Mouse (Mus musculus): ENCODE measurements at regions not wholly inside any gene's neighbourhood (a gene's known extent, or its start where the extent isn't known, plus 50 kb on each side); places are given as distances from the start of the nearest gene placed in this dataset.
A peak's percentile ranks its signal among the peaks of the same experiment; 100 is the strongest.

DNA sequence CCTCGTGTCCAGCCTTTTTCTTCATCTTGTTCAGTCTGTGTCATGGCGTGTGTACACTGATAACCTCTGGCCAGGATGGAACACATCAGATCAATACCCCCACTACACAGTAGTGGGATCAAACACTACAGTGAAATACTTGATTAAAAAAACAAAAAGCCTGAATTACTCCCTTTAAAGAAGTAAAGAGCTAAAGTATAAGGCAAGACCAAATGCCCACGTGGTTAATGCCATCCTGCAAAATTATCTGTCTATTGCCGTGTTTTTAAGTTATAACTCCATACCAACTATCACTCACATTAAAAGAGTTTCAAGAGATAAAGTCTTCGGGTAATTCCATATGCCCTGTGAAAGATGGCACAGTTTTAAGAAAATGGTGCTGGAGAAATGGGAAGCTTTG, 198.6 kb upstream of the Hnrnpa3 start:
- Histone ChIP-seq H3K4me1 (replicated peaks) (no peaks in the 10 kb centered on the region), H3K36me3 (replicated peaks) (no peaks in the 10 kb centered on the region), H3K9me3 (replicated peaks) (no peaks in the 10 kb centered on the region), H3K27me3 (no peaks in the 10 kb centered on the region), H3K4me2 (no peak overlapping the region), H3K4me3 (replicated peaks) (no peak overlapping the region), H3K27ac (replicated peaks) (no peak overlapping the region), H3K9ac (no peak overlapping the region)
- ATAC-seq (ENCODE audit: insufficient read depth): no peak
- 50% methylated on average over 5 of the region's 5 CpGs for WGBS (ENCODE audit: insufficient replicate concordance)

DNA sequence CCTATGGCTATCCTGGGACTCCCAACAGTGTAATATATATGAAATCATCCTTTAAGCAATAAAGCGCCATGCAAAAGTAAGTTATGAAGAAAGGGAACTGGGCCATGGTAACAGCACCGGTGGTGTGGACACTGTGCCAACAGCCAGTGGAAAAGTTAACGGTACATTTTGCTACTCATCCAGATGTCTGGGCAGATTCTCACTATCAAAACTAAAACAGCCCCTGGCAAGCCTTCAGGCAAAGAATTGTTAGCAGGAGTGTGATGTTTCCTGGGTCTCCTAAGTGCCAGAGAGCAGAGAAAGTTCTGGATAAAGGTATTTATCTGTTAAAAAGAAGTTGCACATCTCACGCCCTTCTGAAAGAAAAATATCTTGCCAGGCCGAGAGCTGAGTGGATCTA, 198.0 kb upstream of the Hnrnpa3 start:
- H3K9me3 ChIP-seq (replicated peaks): no peaks in the 10 kb centered on the region
- H3K4me2 ChIP-seq: no peak overlapping the region
- 51% methylated on average over 5 of the region's 5 CpGs for WGBS (ENCODE audit: insufficient replicate concordance)
- H3K27ac ChIP-seq (replicated peaks): no peak overlapping the region
- no peak overlapping the region for H3K4me3 ChIP-seq (replicated peaks)
- no peaks in the 10 kb centered on the region for H3K27me3 ChIP-seq
- H3K36me3 ChIP-seq (replicated peaks): no peaks in the 10 kb centered on the region
- ATAC-seq (ENCODE audit: insufficient read depth): peak; percentile 57; the same call in 1 of the 2 replicates
- no peaks in the 10 kb centered on the region for H3K4me1 ChIP-seq (replicated peaks)
- H3K9ac ChIP-seq: no peak overlapping the region

DNA sequence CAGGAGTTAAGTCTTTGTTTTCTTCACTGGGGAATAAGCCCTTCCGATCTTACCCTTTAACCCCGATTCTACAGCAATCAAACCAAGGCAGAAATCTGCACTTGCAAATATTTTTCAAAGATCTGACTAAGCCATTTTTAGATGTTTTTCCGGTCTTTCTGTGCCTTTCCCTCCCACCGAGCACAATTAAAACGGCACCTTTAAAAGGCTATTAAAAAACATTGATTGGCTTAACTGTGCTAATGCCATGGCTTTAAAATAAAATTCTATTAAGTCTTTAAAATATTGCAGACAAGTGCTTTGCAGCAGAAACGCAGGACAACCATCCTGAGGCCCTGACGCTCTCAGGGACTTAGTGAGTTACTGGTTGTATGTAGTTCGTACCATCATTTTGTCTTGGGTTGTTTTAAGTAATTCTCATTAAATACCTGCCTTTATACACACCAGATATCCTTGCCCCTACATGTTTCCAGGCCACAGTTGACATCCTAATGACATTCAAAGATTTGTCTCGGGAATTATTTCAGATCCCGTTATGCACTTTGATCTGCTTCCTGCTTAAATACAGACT, 197.6 kb upstream of the Hnrnpa3 start:
- no peak for ATAC-seq (ENCODE audit: insufficient read depth)
- H3K36me3 ChIP-seq (replicated peaks): no peaks in the 10 kb centered on the region
- no peak overlapping the region for H3K9ac ChIP-seq
- no peak overlapping the region for H3K27ac ChIP-seq (replicated peaks)
- no peaks in the 10 kb centered on the region for H3K27me3 ChIP-seq
- H3K4me2 ChIP-seq: no peak overlapping the region
- H3K9me3 ChIP-seq (replicated peaks): no peaks in the 10 kb centered on the region
- H3K4me1 ChIP-seq (replicated peaks): no peaks in the 10 kb centered on the region
- WGBS (ENCODE audit: insufficient replicate concordance): 66% methylated on average over 10 of the region's 10 CpGs
- H3K4me3 ChIP-seq (replicated peaks): no peak overlapping the region

DNA sequence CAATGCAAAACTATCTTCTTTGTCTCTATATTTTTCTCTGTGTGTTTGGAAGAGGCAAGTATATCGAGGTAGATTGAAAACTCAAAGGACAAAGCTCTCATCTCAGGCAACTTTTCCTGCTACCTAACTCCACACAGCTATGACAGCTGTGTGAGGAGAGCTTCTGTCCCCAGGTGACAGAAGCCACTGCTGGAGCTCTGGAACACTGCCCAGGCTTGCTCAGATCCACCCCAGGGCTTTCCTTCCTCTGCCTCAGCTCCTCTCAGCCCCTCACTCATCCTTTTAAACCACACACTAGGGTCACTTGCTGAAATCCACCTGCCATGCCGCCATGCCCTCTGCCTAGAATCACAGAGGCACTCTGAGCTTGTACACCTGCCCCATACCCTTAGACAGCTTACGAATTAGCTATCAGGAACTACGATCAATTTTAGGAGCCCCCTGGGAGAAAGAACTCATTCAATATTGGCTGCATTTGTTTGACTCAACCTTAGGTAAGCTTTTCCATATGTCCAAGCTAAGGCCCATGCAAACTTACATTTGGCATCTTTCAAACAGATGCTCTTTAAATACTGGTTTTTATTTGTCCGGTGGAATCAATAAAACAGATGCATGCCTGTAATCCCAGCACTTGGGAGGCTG, 196.9 kb upstream of the Hnrnpa3 start:
- no peak for ATAC-seq (ENCODE audit: insufficient read depth)
- no peaks in the 10 kb centered on the region for H3K4me1 ChIP-seq (replicated peaks)
- no peak overlapping the region for H3K4me3 ChIP-seq (replicated peaks)
- no peak overlapping the region for H3K9ac ChIP-seq
- no peak overlapping the region for H3K27ac ChIP-seq (replicated peaks)
- WGBS (ENCODE audit: insufficient replicate concordance): 70% methylated on average over 5 of the region's 5 CpGs
- H3K4me2 ChIP-seq: no peak overlapping the region
- no peaks in the 10 kb centered on the region for H3K9me3 ChIP-seq (replicated peaks)
- H3K27me3 ChIP-seq: no peaks in the 10 kb centered on the region
- H3K36me3 ChIP-seq (replicated peaks): no peaks in the 10 kb centered on the region

DNA sequence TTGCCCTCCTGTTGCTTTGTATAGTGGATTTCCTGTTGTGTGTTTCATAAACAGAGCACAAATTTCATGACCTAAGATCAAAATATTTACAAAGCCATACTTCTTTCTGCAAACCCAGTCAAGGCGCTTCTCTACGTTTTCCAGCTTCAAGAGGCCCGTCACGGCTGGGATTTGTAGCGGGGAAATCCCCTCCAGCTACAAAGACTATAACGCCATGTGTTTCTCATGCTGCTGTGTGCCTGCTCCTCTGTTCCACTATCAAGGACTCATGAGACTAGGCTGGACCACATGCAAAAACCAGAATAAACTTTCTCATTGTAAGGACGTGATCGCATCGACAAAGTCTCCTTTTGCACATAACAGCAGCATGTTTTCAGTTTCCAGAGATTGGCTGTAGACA, 196.0 kb upstream of the Hnrnpa3 start:
- Histone ChIP-seq H3K27me3 (no peaks in the 10 kb centered on the region), H3K4me1 (replicated peaks) (no peaks in the 10 kb centered on the region), H3K4me2 (no peak overlapping the region), H3K27ac (replicated peaks) (no peak overlapping the region), H3K9me3 (replicated peaks) (no peaks in the 10 kb centered on the region), H3K4me3 (replicated peaks) (no peak overlapping the region), H3K36me3 (replicated peaks) (no peaks in the 10 kb centered on the region), H3K9ac (no peak overlapping the region)
- WGBS (ENCODE audit: insufficient replicate concordance): 79% methylated on average over 9 of the region's 9 CpGs
- ATAC-seq (ENCODE audit: insufficient read depth): no peak

DNA sequence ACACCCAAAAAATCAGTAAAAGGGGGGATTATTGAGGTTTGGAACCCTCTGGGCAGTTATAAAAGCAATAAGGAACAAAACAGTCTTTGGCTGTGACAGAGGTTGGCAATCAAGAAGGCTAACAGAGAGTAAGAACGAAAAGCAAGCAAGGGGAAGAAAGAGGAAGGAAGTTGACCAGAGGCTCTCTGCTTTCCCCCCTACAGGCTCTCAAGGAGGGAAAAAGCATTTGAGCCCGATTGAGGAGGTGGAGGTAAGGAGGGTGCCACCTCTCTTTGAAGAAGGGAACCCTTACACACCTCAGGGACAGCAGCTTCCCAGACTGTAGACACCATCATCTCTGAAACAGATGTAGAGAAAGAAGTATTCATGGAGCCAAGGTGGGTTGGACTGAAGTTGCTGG, 194.6 kb upstream of the Hnrnpa3 start:
- Histone ChIP-seq H3K9me3 (replicated peaks) (no peaks in the 10 kb centered on the region), H3K4me2 (no peak overlapping the region), H3K4me3 (replicated peaks) (no peak overlapping the region), H3K27me3 (no peaks in the 10 kb centered on the region), H3K4me1 (replicated peaks) (no peaks in the 10 kb centered on the region), H3K9ac (no peak overlapping the region), H3K36me3 (replicated peaks) (no peaks in the 10 kb centered on the region), H3K27ac (replicated peaks) (no peak overlapping the region)
- ATAC-seq (ENCODE audit: insufficient read depth): no peak
- 9% methylated on average over 2 of the region's 2 CpGs for WGBS (ENCODE audit: insufficient replicate concordance)

DNA sequence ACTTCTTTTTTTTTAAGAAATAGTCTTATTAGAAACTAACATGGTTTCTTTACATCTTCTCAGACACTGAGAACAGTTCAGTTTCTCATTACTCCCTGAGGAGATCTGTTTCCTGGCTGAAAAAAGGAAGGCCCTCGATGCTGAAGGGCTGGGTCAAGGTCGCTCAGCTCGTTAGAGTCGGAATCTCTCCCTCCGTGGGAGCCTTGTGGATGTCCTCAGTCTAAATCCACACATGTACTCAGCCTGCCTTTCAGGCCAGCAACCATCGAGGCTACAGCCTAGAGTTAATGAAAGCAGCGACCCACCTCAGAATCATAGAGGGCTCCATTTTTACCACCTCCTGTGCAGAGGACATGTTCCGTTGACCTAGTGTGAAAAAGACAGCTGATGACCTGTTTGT, 190.2 kb upstream of the Hnrnpa3 start:
- peaks cover 9% of the 10 kb centered on the region for H3K4me1 ChIP-seq (replicated peaks)
- no peak overlapping the region for H3K4me2 ChIP-seq
- no peak overlapping the region for H3K27ac ChIP-seq (replicated peaks)
- H3K9me3 ChIP-seq (replicated peaks): no peaks in the 10 kb centered on the region
- ATAC-seq (ENCODE audit: insufficient read depth): no peak
- 64% methylated on average over 8 of the region's 8 CpGs for WGBS (ENCODE audit: insufficient replicate concordance)
- no peak overlapping the region for H3K9ac ChIP-seq
- H3K36me3 ChIP-seq (replicated peaks): no peaks in the 10 kb centered on the region
- H3K4me3 ChIP-seq (replicated peaks): no peak overlapping the region
- H3K27me3 ChIP-seq: no peaks in the 10 kb centered on the region

DNA sequence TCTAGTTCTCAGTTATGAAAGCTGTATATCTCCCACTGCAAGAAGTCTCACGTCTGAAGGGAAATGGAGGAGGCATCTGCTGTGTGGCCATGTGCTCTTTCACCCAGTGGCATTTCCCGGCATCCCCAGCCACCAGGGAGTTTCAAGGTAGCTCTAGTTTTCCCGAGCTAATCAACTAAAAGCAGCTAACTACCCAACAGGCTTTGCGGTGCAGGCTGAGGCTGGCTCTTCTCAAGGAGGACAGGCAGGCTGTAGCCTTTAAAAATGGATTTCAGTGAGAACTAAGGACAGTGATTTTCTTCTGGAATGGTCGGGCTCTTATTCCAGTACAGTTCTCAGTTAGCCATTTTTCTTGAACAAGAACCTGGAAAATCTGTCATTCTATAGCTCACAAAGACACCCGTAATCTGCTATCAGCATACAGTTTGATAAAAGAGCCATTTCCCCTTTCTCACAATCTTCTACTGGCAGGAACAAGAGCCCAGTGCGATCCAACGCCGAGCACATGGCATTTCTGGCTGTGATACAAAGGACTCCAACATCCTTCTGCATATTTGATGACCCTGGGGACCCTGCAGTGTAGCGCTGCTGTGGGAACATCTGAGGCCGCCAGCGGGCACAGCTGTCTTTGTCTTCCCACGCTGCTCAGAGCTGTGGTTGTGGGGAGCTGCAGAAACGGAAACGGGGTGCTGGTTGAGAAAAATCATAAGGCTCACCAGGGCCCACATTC, 188.9 kb upstream of the Hnrnpa3 start:
- Histone ChIP-seq H3K4me3 (replicated peaks) (no peak overlapping the region), H3K4me2 (peak overlapping the region; percentile 48), H3K36me3 (replicated peaks) (no peaks in the 10 kb centered on the region), H3K27ac (replicated peaks) (no peak overlapping the region), H3K9ac (no peak overlapping the region), H3K4me1 (replicated peaks) (peaks cover 9% of the 10 kb centered on the region), H3K27me3 (no peaks in the 10 kb centered on the region), H3K9me3 (replicated peaks) (no peaks in the 10 kb centered on the region)
- peak; percentile 44 for ATAC-seq (ENCODE audit: insufficient read depth)
- 15% methylated on average over 15 of the region's 15 CpGs for WGBS (ENCODE audit: insufficient replicate concordance)

DNA sequence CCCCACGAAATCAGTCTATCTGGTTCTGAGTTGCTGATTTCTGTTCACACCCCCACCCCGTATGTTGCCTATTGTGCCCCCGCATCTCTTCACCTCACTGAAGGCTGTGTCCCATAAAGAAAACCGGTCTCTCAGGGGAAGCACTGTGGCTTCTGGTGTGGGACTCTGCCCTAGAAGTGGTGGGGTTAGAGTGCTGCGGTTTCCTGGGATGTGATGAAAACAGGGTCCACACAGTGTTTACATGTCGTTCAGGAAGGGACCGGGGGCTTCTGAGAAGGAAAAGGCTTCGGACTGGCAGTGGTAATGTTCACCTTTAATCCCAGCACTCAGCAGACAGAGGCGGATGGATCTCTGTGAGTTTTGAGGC, 188.4 kb upstream of the Hnrnpa3 start:
- no peaks in the 10 kb centered on the region for H3K27me3 ChIP-seq
- WGBS (ENCODE audit: insufficient replicate concordance): 27% methylated on average over 9 of the region's 9 CpGs
- no peaks in the 10 kb centered on the region for H3K9me3 ChIP-seq (replicated peaks)
- peak overlapping the region; percentile 48 for H3K4me2 ChIP-seq
- H3K4me3 ChIP-seq (replicated peaks): no peak overlapping the region
- no peak overlapping the region for H3K27ac ChIP-seq (replicated peaks)
- peaks cover 9% of the 10 kb centered on the region for H3K4me1 ChIP-seq (replicated peaks)
- no peak overlapping the region for H3K9ac ChIP-seq
- ATAC-seq (ENCODE audit: insufficient read depth): no peak
- no peaks in the 10 kb centered on the region for H3K36me3 ChIP-seq (replicated peaks)

DNA sequence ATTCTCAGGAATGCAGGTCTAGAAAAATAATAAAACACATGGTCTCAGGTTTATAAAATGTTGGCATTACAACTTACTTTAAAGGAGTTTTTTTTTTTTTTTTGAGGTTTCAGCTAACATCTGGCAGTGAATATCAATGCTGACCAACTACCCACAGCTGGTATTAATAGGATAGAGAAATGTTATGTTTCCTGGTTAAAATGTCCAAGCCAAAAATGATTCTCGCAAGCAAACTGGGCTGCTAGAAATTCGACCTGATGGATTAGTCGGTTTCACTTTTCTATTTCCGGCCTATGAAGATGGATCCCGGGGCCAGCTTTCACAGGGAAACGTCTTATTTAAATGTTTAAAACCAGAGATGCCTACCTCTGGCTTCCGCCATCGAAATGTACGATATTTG, 186.6 kb upstream of the Hnrnpa3 start:
- Histone ChIP-seq H3K4me1 (replicated peaks) (peaks cover 9% of the 10 kb centered on the region), H3K4me2 (no peak overlapping the region), H3K9ac (no peak overlapping the region), H3K9me3 (replicated peaks) (no peaks in the 10 kb centered on the region), H3K36me3 (replicated peaks) (no peaks in the 10 kb centered on the region), H3K4me3 (replicated peaks) (no peak overlapping the region), H3K27ac (replicated peaks) (no peak overlapping the region), H3K27me3 (no peaks in the 10 kb centered on the region)
- ATAC-seq (ENCODE audit: insufficient read depth): no peak
- WGBS (ENCODE audit: insufficient replicate concordance): 59% methylated on average over 9 of the region's 9 CpGs

DNA sequence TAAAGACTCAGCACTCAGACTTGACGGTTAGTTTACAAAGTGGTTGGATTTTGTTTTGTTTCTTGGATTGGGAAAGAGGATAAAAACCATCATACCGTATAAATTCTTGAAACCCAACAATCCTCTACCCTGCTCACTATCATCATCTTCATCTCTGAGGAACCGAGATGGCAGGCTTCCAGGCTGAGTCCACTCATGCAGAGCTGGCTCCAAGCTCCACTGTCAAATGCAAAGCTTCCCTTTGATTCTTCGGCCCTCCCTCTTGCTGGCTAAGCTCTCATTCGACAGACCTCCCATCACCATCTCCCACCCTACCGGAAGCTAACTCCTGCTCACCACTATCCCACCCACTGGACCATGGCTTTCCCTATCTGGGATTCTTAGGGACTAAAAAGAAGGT, 184.6 kb upstream of the Hnrnpa3 start:
- Histone ChIP-seq H3K27ac (replicated peaks) (no peak overlapping the region), H3K4me2 (no peak overlapping the region), H3K36me3 (replicated peaks) (no peaks in the 10 kb centered on the region), H3K9ac (no peak overlapping the region), H3K4me3 (replicated peaks) (no peak overlapping the region), H3K9me3 (replicated peaks) (no peaks in the 10 kb centered on the region), H3K4me1 (replicated peaks) (peaks cover 9% of the 10 kb centered on the region), H3K27me3 (no peaks in the 10 kb centered on the region)
- ATAC-seq (ENCODE audit: insufficient read depth): no peak
- 50% methylated on average over 6 of the region's 6 CpGs for WGBS (ENCODE audit: insufficient replicate concordance)

Measured in liver, embryonic 15.5 days (tissue).